Mouse (Mus musculus) lung, postnatal 10 days (tissue): ENCODE data around the gene Naa38.

ENCODE experiments used
- DNase-seq: peaks from one replicate; pipeline ENCODE4 v3.0.0; 2021

Gene Naa38

DNA sequence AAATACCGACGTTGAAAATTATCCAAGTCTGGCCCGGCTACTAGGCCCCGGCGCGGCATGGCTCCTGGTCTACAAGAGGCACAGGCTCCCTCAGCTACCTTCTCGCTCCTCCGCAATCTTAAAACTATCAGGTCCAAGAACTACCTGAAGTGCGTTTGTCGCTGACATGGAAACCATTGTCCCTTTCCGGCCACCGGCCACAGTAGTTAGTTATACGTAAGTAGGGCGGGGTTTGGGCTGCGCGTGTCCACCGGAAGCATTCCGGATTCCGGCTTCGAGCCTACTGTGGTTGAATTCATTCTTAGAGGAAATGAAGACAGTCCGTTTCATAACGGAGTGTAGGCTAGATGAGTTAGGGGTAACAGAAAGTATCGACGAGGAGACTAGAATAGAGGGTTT, at the start of gene Naa38, which contains the start of gene Cyb5d1:
Gene Naa38 (plus strand): TSS at position 253 of the 399 bp plus-strand sequence.
Gene Cyb5d1 (minus strand): TSS at position 397 of the 399 bp plus-strand sequence.
- DNase-seq = peak; percentile 94

DNA sequence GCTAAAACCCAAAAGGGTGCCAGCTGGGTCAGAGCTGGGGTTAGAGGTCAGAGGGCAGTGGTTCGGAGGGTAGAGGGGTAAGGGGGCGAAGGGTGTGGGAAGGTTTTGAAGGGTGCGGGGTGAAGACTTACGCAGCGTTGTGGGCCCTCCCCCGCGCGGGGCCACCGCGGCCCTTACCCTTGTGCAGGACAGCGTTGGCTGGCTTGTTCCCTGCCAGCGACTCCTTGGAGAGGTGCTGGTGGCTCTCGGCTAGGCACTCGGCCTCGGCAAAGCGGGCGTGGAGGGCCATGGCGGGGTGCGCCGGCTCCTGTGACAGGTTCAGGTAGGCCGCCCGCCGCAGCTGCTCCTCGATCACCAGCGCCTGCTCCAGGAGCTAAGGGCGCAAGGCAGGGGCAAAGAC, 48.8 kb upstream of the Naa38 start:
- no peak for DNase-seq

DNA sequence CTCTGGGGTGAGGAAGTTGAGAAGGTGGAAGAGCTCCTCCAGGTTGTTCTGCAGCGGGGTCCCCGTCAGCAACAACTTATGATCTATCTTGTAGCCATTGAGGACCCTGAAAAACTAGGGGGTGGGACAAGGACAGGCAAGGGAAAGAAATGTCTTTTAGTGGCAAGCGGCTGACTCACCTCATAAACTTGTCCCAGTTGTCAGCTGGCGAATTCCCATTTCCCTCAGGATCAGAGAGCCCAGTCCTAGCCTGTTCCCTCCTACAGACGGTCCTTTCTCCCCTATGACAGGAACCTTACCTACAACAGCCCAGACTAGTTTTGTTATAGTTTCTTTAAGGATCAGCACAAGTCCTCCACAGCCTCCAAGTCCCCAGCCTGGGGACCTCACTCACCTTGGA, 38.7 kb upstream of the Naa38 start:
- no peak for DNase-seq

DNA sequence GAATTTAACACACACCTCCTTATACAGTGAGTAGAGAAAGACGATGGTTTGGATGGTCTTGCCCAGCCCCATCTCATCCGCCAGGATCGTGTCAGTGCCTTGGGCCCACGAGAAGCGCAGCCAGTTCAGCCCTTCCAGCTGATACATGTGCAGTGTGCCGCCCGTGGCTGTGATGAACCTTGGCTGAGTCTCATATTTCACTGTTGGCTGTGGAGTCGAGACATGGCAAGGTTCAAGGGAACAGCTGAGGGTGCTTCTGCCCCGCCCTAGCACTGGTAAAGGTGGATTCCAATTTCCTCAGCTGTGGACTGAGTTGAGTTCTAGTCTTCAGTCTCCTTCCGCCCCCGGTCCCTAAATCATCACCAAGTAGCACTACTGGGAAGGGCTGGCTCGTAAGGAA, 37.6 kb upstream of the Naa38 start:
- no peak for DNase-seq

DNA sequence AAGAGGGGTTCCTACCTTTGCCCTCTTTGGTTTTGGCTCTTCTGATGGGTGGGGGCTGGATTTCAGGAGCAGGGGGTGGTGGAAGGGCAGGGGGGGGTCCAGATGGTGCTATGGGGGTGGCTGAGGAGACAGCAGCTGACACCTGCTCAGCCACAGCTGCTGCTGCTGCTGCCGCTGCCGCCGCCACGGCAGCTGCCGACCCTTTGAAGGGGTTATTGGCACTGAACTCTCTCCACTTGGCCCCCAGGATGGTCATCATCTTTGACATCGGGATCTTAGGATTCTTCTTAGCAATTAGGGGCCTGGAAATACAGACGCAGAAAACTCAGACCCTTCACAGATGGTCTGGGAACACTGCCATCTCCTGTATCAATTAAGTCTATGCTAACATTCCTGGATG, 33.3 kb upstream of the Naa38 start:
- no peak for DNase-seq

DNA sequence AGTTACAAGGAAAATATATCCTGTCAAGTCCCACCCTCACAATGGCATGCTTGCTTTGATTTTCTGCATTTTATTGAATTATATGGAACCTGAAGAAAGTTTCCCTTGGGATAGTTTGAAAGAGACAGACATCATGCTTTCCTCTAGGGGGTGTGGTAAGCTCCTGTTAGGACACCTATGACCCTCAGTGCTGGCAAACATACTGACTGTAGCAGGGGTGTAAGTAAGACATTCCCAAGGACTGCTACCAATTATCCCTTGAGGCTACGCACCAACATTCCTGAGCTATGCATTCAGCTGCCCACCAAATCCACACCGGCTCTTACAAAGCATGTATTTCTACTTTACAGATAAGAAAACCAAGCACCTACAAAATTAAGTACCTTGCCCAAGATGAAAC, 32.8 kb upstream of the Naa38 start:
- no peak for DNase-seq

DNA sequence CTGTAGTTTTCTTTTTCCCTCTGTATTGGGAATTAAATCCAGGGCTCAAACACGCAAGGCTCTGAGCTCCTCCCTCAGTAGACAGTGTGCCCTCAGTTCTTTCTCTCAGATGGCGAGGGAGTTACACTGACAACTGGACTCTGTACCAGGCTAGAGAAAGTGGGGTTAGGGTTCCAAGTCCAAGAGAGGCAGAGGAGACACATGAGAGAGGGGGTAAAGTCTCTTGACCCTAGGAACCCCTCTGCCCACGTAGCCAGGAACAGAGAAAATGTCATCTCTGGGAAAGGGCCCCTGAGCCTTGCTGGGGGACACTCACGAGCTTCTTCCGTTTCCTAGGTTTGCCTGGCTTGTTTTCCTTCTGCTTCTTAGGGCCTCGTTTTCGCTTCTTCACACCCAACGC, 30.9 kb upstream of the Naa38 start:
- DNase-seq = no peak

DNA sequence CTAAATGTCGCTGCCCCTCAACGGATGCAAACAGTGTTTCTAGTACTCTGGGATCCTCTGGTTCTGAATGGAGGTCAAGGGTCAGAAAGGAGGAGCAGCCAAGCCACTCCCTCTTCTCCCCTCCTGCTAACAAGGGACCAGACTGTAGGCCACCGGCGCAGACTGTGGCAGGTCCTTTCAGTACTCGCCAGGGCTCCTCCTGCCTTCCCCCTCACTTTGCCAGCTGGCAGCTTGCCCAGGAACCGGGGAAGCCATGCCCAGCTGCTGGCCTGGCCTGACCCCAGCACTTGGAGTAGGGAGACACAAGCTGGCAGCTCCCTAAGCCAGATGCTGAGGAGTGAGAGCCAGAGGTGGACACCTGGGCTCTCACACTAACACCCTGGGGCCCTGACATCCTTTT, 30.4 kb upstream of the Naa38 start:
- DNase-seq = peak; percentile 98

DNA sequence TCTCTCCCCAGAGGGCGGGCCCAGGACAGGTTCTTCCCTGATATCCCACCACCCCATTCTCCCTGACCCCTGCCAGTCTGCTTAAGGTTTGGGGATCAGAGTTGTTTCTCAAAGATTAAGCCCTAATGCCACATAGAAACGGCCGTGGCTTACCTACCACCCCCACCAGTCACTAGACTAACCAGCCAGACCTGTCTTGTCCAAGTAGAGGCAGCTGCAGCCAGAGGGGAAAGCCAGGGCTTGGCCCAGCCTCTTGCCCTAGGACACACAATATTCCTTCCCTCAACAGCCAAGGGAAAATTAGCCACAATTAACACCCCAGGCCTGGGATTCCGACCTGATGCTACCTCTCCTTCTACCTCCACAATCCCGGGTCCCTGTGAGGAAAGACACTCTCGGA, 29.6 kb upstream of the Naa38 start:
- DNase-seq = no peak

DNA sequence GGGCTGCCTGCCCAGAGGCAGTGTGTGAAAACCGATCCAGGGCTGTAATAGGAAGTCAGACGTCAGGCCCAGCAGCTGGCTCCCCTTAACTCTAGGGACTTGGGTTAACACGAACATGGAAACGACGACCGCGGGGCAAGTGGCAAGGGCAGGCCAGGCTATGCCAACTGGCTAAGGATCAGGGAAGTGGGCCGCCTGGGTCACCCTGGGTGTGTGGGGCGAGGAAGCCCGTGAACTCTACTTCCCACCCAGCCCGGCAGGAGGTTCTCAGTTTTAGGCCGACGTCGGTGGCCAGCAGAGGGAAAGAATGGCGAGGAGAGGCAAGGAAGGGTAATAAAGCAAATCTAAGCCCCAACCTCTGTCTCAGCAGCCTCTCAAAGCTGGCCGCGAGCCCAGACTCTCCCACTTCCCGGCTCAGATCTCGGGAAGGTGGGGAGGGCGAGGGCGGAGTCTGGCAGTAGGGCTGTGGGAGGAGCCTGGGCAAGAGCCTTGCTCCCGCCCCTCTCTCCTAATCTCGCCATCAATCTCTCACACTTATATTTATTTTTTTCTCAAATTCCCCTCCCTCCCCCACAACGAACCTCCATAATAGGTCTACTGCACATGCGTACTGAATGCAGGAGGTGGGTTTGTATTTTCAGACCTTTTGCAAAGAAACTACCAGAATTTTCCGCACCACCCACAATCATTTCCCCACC, 29.0 kb upstream of the Naa38 start:
- DNase-seq = peak; percentile 99

DNA sequence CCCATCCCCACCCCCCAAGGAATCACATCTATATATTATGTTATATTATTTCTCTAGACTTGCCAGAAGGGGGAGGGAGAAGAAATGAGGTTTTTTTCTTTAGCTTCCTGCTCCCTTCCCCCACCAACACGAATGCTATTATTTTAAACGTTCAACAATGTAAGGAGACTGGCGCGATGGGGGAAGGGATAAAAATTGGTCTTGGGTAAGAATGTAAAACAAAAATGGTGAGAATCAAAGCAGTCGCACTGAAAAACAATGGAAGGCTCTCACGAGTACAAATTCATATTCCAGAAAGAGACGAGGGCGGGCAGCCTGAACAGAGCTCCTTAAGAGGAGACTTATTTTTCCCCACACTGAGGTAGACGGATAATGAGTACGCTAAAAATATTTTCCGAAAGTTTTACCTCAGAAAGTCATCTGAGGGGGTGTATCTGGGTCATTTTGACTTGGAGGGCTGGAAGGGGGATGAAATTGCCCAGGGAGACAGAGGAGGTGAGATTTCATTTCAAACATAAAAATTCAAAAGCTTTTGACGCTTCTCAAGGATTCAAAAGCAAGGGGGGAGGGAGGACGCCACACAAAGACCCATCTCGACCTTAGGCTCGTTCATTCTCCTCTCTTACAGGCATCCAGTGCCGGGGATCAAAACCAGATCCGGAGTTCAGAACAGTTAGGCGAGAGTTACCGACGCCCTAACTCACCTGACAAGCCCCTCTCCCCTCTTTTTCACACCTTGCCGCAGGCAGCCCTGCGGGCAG, 28.3 kb upstream of the Naa38 start:
- DNase-seq = peak; percentile 60

DNA sequence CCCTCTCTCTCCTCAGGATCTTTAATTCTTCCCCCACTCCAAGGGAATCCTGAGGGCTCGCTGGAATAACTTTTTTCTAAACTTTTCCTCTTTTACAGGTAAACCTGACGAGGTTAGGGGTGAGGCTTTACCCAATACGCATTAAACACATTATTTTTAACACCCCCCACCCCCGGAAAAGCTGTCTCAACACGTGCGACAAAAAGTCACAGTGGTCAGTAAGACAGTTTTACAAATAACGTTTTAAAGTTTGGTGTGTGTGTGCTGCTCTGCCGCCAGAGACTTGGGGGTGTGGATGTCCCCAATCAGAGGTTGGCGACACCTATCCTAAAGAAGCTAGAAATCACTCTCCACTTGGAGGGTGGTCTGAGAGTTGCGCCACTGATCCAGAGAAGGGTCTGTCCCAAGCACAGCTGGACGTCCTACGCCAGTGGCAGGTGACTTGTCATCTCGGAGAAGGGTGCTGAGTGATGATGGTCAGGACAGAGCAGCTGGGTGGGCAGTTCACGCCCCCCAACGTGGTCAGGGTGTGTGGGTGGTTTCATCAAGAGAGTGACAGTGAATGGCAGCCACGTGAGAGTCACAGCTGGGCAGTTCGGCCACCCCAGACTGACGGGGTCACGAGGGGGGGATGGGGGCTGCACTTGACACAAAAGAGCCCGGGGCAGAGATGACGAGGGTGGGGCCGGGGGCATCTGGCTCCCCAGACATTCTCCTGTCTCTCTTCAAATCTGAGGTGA, 27.5 kb upstream of the Naa38 start:
- DNase-seq = peak; percentile 54

DNA sequence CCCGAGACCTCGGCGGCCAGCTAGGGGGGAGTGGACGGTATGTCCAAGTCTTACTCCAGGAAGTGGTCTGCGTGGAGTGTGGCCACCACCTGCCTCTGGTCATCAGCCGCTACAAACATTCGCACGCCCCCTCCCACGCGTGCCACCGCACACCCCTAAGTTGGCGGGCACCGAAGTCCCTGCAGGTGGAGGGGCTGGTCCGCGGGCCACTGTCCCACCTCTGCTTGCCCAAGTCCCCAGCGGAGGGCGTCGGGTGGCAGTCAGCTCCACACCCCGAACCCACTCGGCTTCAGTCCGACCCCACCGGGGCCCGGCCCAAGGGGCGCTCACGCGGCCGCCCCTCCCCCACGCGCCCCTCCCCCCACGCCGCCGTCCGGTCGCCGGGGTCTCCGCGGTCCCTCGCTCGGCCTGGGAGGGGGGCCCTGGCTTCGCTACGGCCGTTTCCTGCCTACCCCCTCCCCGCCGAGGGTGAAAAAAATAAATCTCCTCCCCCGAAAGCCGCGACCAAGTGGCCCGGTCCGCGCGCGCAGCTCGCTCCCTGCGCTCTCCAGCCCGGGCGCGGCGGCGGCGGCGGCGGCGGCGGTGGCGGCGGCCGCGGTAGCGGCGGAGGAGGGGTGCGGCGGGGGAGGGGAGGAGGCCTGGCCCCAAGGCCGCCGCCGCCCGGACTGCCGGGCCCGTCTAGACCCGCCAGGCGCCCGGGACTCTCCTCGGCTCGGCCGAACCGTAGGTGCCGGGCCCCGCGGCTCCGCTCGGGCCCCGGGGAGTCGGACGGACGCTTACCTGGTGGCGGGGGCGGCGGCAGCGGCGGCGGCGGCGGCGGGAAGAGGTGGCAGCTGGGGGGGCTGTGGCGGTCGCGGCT, 26.7 kb upstream of the Naa38 start:
- peak; percentile 75 for DNase-seq

DNA sequence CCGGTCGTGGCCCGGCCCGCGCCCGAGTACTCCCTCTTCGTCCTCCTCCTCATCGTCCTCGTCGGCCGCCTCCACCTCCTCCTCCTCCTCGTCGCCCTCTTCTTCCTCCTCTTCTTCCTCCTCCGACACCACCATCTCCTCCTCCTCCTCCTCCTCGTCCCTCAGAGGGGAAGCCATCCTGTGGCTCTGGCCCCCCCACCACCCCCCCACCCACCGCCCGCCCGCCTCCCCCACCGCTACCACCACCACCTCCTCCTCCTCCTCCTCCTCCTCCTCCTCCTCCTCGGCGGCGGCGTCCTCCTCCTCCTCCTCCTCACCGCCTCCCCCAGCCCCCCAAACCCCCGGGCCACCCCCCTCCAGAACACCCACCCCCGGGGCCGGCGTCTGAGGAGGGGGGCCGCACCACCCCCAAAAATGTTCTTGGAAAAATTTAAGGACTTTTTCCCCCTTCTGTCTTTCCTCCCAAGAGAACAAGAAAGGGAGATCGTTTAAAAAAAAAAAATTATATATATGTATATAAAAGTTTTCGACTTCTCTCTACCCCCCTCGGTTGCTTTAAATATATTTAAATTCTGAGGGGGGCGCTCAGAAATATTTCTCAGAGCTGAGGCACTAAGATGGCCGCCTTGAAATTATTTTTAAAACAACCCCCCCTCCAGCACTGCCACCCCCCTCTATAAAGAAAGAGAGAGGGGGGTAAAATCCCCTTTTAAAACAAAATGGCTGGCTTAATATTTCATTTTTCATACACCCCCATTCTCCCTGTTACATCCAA, 25.9 kb upstream of the Naa38 start, which contains the start of gene Chd3:
Gene Chd3 (minus strand): TSS at position 192 of the 775 bp plus-strand sequence.
- peak; percentile 32 for DNase-seq

DNA sequence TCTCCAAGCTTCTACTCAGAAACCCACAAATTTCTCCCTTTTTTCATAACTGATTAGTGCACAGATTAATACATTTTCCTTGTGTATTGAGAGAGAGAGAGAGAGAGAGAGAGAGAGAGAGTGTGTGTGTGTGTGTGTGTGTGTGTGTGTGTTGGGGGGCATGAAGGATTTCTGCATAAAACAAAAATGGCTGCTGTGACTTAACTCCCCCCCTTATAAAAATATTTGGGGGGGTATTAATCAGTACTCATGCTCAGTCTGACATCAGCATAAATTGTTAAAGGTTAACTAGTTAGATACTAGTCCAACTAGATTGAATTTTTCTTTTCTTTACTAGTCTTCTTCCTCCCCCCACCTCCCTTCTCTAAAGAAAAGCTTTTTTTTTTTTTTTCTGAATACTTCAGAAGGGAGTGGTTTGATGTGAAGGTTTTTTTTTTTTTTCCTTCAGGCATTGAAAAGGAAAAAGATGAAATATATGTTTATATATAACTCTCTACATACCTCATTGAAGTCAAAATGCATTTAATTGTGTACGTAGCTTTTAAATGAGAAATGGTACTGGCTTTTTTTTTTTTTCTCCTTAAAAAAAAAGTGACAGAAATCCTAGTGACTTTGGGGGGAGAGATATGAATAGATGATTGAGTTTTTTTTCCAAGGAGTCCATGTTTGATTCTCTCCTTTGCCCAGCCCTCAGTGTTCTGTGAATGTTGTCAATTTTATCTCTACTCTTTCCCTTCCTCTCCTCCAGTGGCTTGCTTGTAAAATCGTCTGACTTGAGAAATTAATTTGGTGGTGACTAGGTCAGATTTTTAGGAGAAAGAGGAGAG, 25.1 kb upstream of the Naa38 start:
- no peak for DNase-seq

DNA sequence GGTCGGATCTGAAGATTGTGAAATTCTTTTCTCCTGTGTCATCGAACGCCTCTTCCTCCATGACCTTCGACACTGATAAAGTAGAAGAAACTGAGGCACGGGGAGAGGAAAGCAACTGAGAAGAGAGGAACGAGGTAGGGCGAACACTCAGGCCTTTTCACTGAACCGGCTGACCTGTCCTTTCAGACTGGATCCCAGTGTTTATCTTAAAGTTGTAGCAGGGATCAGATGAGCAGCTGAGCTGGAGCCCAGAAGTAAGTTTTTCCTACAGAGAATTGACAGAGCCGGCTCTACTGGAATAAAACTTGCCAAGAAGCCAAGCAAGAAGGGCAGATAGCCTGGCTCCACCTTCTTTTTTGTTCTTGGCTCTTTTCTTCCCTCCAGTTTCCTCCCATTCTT, 24.5 kb upstream of the Naa38 start:
- DNase-seq = no peak

DNA sequence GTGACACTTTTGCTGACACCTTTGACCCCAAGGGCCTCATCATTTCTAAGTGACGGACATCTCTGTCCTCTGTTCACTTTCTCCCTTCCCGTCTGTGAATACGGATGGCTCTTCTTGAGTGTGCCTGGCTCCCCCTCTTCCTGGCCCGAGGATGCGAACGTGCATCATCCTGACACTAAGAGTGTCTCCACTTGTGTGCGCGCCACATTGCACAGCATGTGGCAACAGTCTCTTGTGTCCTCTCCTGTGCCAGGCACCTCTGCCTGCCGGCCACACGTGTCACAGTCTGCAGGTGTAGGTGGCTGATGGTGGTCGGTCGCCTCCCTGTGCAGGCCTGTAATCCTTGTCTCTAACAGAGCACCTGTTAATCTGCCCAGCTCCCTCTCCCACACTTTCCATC, 23.7 kb upstream of the Naa38 start:
- DNase-seq = no peak

DNA sequence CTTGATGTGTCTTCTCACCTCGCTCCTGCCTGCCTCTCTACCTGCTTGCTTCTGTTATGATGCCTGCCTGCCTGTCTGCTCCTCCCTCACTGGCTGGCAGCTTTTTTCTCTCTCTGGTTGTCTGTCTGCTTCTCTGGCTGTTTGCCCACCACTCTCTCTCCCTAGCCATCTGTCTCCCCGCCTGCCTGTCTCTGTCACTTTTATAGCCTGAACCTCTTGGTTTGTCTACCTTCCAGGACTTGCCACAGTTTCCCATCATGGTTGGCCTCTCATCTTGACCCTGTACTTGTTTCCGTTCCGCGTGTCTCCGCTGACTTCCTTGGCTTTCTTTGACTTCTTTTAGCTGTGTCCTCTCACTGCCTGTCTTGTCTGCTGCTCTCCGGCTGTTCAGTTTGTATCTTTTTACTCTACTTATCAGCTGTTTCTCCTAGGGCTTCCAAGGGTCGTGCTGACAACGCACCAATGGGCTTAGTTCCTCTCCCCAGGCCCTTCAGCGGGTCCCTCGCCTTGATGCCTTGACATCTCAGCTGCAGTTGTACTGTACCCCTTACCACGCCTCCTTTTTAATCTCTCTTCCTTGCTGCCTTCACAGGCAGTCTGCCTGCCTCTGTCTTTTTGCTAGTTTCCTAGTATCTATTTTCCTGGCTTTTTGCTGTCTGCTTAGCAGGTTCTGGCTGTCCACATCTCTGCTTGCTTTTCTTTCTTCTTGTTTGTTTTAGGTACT, 23.1 kb upstream of the Naa38 start:
- no peak for DNase-seq

DNA sequence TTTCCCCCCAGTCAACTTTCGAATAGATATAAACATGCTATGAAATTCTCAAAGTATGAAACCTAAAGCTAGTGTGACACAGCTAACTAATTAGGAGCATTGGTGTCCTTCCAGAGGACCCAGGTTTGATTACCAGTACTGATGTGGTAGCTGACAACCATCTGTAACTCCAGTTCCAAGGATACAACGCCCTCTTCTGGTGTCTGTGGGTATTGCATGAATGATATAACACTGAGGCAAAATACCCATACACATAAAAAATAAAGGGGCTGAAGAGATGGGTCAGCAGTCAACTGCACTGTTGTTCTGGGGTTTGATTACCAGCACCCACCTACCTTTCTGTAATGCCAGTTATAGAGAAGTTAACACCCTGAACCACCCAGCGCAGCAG, 22.5 kb upstream of the Naa38 start:
- peak; percentile 41 for DNase-seq

DNA sequence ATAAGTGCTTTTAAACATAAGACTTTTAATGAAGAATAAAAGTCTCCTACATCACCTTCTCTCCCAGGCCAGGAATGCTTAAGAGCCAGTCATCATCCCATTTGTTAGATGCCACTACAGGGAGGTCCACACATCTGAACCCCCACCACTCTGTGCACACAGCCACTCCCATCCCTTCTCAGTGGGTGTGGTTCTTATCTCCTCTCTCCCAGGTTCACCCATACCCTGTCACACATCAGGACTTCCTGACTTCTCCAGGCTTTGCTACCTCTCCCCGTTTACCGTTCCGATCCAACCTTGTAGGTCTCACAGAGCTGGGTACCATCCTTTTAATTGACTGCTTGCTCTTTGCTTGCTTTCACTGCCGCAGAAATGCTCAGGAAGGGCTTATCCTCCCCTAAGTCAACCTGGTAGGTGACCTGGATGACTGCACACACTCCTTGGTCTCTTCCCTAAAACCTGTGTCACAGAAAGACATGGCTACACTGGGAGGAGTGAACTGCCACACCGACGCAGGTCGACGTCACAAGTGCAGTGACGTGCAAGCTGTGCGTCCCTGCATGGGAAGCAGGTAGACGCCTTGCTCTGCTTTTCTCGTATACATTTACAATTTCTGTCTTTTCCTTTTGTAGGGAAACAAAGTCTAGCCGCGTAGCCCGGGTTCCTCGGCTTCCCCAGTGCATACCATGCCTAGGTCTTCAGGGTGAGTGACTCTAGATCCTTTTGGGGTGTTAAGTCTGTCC, 21.9 kb upstream of the Naa38 start:
- no peak for DNase-seq
